Mouse (Mus musculus): ENCODE results near the gene Gm29564.
"Not testable (repeated sequence)": the region's sequence is repeated elsewhere in the genome, so short reads cannot be mapped to it uniquely, and the experiment has no call there.

Gene Gm29564

DNA sequence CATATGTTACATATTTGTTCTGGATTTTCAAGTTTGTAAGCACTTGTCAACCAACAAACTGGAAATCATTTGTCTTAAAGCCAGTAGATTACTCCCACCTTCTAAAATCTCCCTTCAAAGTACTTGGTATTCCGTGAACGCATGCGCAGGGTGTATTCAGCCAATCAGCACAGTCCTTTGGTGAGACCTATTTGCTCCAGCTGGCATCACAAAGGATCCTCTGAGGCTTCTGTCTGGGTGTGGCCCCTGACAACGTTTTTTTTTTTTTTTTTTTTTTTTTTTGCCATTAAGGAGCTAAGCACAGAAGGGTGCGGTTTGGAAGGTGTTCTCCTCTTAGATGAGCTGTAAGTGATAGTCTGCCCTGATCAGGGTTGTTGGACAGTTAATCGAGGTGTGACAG, at the start of gene Gm29564:
Gene Gm29564, plus strand, starts transcription at position 301 of the 400 bp plus-strand sequence.
- DNase-seq (ENCODE audit: low spot score), result not testable (repeated sequence)
